Mouse (Mus musculus): Measurements from ENCODE around the gene Ubl7. TPM values are rescaled to one million over a fixed set of nuclear protein-coding genes. Genes with fewer than 3 reads are reported as not detected.

Ubl7 gene
- total and polyA plus RNA-seq, 3 experiments, result 24.7 to 81.1 (median 37.3) TPM

DNA sequence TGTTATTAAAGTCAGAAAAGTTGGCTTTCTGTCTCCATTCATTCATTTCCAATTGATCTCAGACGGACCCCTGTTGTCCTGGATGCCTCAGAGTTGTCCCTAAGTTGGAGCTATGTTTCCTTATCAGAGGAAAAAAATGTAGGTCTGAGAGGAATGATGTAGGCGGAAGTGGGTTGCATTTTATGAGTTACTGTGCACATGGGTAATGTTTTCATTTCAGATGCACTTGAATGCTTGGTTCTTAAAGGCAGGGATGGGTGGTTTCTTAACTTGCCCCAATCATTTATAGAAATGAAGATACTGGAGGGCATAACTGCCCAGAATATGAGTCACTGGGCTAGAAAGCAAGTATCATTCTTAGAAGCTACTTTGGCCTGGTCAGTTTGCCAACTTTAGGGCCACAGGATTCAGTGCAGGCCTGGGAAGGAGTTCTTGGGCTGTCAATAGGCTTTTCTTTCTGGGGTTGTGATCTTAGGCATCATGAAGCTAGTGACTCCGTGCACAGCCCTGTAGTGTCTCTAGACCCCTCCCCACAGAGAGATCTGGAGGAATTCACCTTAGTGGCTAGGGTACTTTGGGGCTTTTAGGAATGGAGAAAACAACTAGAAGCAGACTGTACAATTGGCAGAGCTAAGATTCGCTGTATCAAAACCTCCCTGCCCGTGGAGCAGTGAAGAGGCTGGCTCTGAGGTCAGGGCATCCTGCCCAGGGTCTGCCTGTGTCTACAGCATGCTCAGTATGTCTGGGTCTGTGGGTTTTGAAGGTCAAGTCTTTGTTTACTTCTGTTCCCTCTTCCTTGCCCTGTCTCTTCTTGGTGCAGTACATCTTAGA, 27.7 kb downstream of the Ubl7 start:
- Histone ChIP-seq H3K4me3 (replicated peaks in 1 of 3; ENCODE audit: low read depth in 2 of 3, low read length in 2 of 3, poor library complexity in 1 of 3) (peak overlapping the region; percentile 94 to 100 (median 99)), H3K9ac (ENCODE audit: insufficient read depth, low read depth) (peak overlapping the region; percentile 99), H3K4me2 (ENCODE audit: insufficient read depth, low read depth, poor library complexity, severe bottlenecking) (peak overlapping the region; percentile 72), H3K9me3 (replicated peaks; ENCODE audit: low read length) (no peaks in the 10 kb centered on the region), H3K4me1 (ENCODE audit: control insufficient read depth in 1 of 2, insufficient read depth in 2 of 2) (peaks cover 13 to 54% of the 10 kb centered on the region in 2 experiments), H3K79me2 (replicated peaks; ENCODE audit: control insufficient read depth, extremely low read depth, insufficient read depth, poor library complexity, severe bottlenecking) (peaks cover 50% of the 10 kb centered on the region), H3K27ac (ENCODE audit: insufficient read depth, low read depth) (peak overlapping the region; percentile 46; the same call in 1 of the 2 replicates), H3K27me3 (replicated peaks) (no peaks in the 10 kb centered on the region), H3K36me3 (replicated peaks in 1 of 2; ENCODE audit: control insufficient read depth in 1 of 2, insufficient read depth in 1 of 2, low read length in 1 of 2) (peaks cover 15 to 30% of the 10 kb centered on the region in 2 experiments)
- dilution Hi-C loops (cut with MboI; ENCODE audit: extremely low pct_ligation_motif_present, extremely low pct_unique_long_range_greater_than_20kb, low sequenced_read_pairs), result no loop called here
- in situ Hi-C loops (cut with MboI; ENCODE audit: low pct_ligation_motif_present, low pct_unique_long_range_greater_than_20kb, low sequenced_read_pairs), result loop anchor here (5.0 kb wide), 1 partner anchor 54 kb away; no protein-coding TSS in a partner anchor
- DNase-seq (ENCODE audit: extremely low read depth), result no peak
- no peak for TF ChIP-seq ZKSCAN1 (IDR thresholded peaks at IDR 0.05; ENCODE audit: borderline replicate concordance, low read depth, low read length)

DNA sequence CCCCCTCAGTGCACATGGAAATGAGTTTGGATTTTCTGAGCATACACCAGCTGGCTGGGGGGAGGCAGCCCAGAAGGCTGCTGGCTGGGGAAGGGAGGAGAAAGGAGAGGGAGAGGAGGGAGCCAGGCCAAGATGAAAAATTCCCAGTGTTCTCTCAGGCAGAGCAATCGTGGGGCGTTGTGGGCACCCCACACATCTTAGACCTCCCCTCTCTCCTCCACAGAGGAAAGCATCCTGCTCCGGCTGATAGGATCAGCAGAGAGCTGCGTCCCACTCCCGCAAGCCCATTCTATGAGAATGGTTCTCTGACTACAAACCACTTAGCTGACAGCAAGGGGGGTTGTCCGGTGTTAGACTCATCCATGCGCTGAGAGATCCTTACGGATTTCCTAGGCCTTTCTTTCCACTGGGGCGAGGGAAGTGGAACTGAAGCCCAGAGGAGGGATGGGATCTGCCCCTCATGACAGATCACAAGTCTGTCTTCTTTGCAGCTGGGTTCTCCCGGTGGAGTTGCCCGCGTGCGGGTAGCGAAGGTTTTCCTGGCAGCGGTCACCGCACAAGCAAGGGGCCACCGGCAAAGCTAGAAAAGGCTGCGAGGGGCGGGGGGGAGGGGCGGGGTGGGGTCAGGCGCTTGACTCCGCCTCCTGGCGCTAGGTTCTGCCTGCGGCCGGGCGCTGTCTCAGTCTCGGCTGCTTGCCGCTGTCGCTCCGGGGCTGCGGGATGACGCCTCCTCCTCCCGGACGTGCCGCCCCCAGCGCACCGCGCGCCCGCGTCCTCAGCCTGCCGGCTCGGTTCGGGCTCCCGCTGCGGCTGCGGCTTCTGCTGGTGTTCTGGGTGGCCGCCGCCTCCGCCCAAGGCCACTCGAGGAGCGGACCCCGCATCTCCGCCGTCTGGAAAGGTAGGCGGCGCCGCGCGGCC, 28.9 kb downstream of the Ubl7 start, which contains the start of gene Sema7a:
Gene Sema7a, plus strand, starts transcription at position 682 of the 918 bp plus-strand sequence.
- dilution Hi-C loops (cut with MboI; ENCODE audit: extremely low pct_ligation_motif_present, extremely low pct_unique_long_range_greater_than_20kb, low sequenced_read_pairs) (no loop called here), in situ Hi-C loops (cut with MboI; ENCODE audit: low pct_ligation_motif_present, low pct_unique_long_range_greater_than_20kb, low sequenced_read_pairs) (loop anchor here (5.0 kb wide), 1 partner anchor 53 kb away; no protein-coding TSS in a partner anchor)
- no peaks in the 10 kb centered on the region for H3K9me3 ChIP-seq (replicated peaks; ENCODE audit: low read length)
- peak within 1 kb of the TSS; percentile 96 for H3K27ac ChIP-seq (ENCODE audit: insufficient read depth, low read depth)
- H3K4me2 ChIP-seq (ENCODE audit: insufficient read depth, low read depth, poor library complexity, severe bottlenecking), result peak within 1 kb of the TSS; percentile 72
- H3K79me2 ChIP-seq (replicated peaks; ENCODE audit: control insufficient read depth, extremely low read depth, insufficient read depth, poor library complexity, severe bottlenecking), result peaks cover 63% of the 10 kb centered on the region
- H3K4me1 ChIP-seq (ENCODE audit: control insufficient read depth in 1 of 2, insufficient read depth in 2 of 2), result peaks cover 14 to 57% of the 10 kb centered on the region in 2 experiments
- peaks cover 25 to 40% of the 10 kb centered on the region in 2 experiments for H3K36me3 ChIP-seq (replicated peaks in 1 of 2; ENCODE audit: control insufficient read depth in 1 of 2, insufficient read depth in 1 of 2, low read length in 1 of 2)
- peak; percentile 71 for DNase-seq (ENCODE audit: extremely low read depth)
- peak within 1 kb of the TSS; percentile 94 to 100 (median 99) for H3K4me3 ChIP-seq (replicated peaks in 1 of 3; ENCODE audit: low read depth in 2 of 3, low read length in 2 of 3, poor library complexity in 1 of 3)
- no peaks in the 10 kb centered on the region for H3K27me3 ChIP-seq (replicated peaks)
- peak within 1 kb of the TSS; percentile 99 for H3K9ac ChIP-seq (ENCODE audit: insufficient read depth, low read depth)
- TF ChIP-seq ZKSCAN1 (IDR thresholded peaks at IDR 0.05; ENCODE audit: borderline replicate concordance, low read depth, low read length) (no peak), UBTF (IDR thresholded peaks at IDR 0.05; ENCODE audit: low read depth, low read length) (no peak; the same call in 1 of the 2 replicates), MXI1 (IDR thresholded peaks at IDR 0.05; ENCODE audit: low read depth, low read length) (peak; percentile 23; the same call in 1 of the 2 replicates), POLR2A (IDR thresholded peaks at IDR 0.05; ENCODE audit: low read depth, low read length) (peak; percentile 97), IRF4 (IDR thresholded peaks at IDR 0.05; ENCODE audit: low read depth, low read length) (peak; percentile 58), RAD21 (IDR thresholded peaks at IDR 0.05; ENCODE audit: low read depth, low read length) (no peak), MAX (IDR thresholded peaks at IDR 0.05; ENCODE audit: low read length) (0 out of 2 replicates have a peak, but pooled peaks have one; percentile 24), BHLHE40 (IDR thresholded peaks at IDR 0.05; ENCODE audit: low read depth, low read length) (peak; percentile 76), E2F4 (IDR thresholded peaks at IDR 0.05; ENCODE audit: insufficient replicate concordance, low read depth, low read length) (no peak), PAX5 (IDR thresholded peaks at IDR 0.05; ENCODE audit: low read length) (no peak), ETS1 (conservative IDR thresholded peaks at IDR 0.05; ENCODE audit: low read depth, low read length) (peak; percentile 55), NELFE (IDR thresholded peaks at IDR 0.05; ENCODE audit: low read depth, low read length) (peak; percentile 97), HCFC1 (IDR thresholded peaks at IDR 0.05; ENCODE audit: low read depth, low read length) (peak; percentile 13; the same call in 1 of the 2 replicates), JUN (IDR thresholded peaks at IDR 0.05; ENCODE audit: insufficient read depth, low read depth, low read length) (no peak), CTCF (conservative IDR thresholded peaks at IDR 0.05 in 1 of 2, IDR thresholded peaks at IDR 0.05 in 1 of 2; ENCODE audit: low read depth in 2 of 2, low read length in 2 of 2) (no peak), CHD2 (IDR thresholded peaks at IDR 0.05; ENCODE audit: low read length) (peak; percentile 57), TCF12 (IDR thresholded peaks at IDR 0.05; ENCODE audit: low read depth, low read length) (peak; percentile 86), POLR2AphosphoS2 (IDR thresholded peaks at IDR 0.05; ENCODE audit: low read depth, low read length) (peak; percentile 74; the same call in 1 of the 2 replicates), ZC3H11A (IDR thresholded peaks at IDR 0.05; ENCODE audit: low read depth, low read length) (no peak), TBP (conservative IDR thresholded peaks at IDR 0.05; ENCODE audit: low read depth, low read length) (peak; percentile 85), SIN3A (IDR thresholded peaks at IDR 0.05; ENCODE audit: low read length) (peak; percentile 82), MAZ (IDR thresholded peaks at IDR 0.05; ENCODE audit: low read depth, low read length) (peak; percentile 76; the same call in 1 of the 2 replicates), ZMIZ1 (IDR thresholded peaks at IDR 0.05; ENCODE audit: low read depth, low read length) (peak; percentile 98), ELF1 (IDR thresholded peaks at IDR 0.05; ENCODE audit: low read depth, low read length) (no peak), NRF1 (IDR thresholded peaks at IDR 0.05; ENCODE audit: low read depth, low read length) (no peak), ZNF384 (IDR thresholded peaks at IDR 0.05; ENCODE audit: low read depth, low read length) (no peak), GABPA (IDR thresholded peaks at IDR 0.05; ENCODE audit: insufficient replicate concordance, low read depth, low read length) (no peak), USF2 (conservative IDR thresholded peaks at IDR 0.05; ENCODE audit: low read depth, low read length) (no peak)
